In genomic region chr3:45577035-45577434, GRCm38 (mm10) we compare ENCODE assay signal across 24 mouse cellular contexts.
"Had no signal": no experiment of that assay in that cellular context is flagged by ENCODE, and none has a peak within 500 bp of the region (broad histone marks: within the 10 kb centered on the region; RNA-seq: fewer than 3 reads in every experiment).

No protein-coding gene starts in this region.

- H3K36me3 ChIP-seq: intestine, embryonic 15.5 days; kidney, embryonic 15.5 days; limb, embryonic 12.5 days; limb, embryonic 15.5 days; neural tube, embryonic 12.5 days; neural tube, embryonic 15.5 days had no signal

- H3K4me2 ChIP-seq: intestine, embryonic 15.5 days; kidney, embryonic 15.5 days; limb, embryonic 12.5 days; limb, embryonic 15.5 days; liver, embryonic 11.5 days; midbrain, embryonic 11.5 days; neural tube, embryonic 12.5 days; neural tube, embryonic 15.5 days had no signal

- ATAC-seq: intestine, embryonic 15.5 days; liver, postnatal 0 days had no signal

- H3K9ac ChIP-seq: intestine, embryonic 15.5 days; kidney, embryonic 15.5 days; limb, embryonic 12.5 days; limb, embryonic 15.5 days; liver, embryonic 14.5 days; liver, postnatal 0 days; neural tube, embryonic 12.5 days; neural tube, embryonic 15.5 days had no signal

- H3K4me1 ChIP-seq: intestine, embryonic 15.5 days; kidney, embryonic 15.5 days; limb, embryonic 12.5 days; limb, embryonic 15.5 days; neural tube, embryonic 12.5 days; neural tube, embryonic 15.5 days had no signal

- H3K4me3 ChIP-seq: intestine, embryonic 15.5 days; kidney, embryonic 15.5 days; limb, embryonic 12.5 days; limb, embryonic 15.5 days; neural tube, embryonic 12.5 days; neural tube, embryonic 15.5 days had no signal

- H3K27ac ChIP-seq: intestine, embryonic 15.5 days; kidney, embryonic 15.5 days; limb, embryonic 12.5 days; limb, embryonic 15.5 days; liver, embryonic 14.5 days; neural tube, embryonic 12.5 days; neural tube, embryonic 15.5 days; stomach, postnatal 0 days had no signal

- DNase-seq: kidney, adult 11 months; kidney, adult 8-10 months; kidney, postnatal 10 days; kidney, postnatal 36 days; layer of hippocampus, postnatal 36 days; left cerebral cortex, postnatal 4 days; liver, postnatal 0 days; midbrain, embryonic 14.5 days; right cerebral cortex, adult 18-20 months; right cerebral cortex, postnatal 14 days; right cerebral cortex, postnatal 4 days; thymus, adult 2 months; thymus, postnatal 14 days; thymus, postnatal 4 days had no signal

- H3K9me3 ChIP-seq: intestine, embryonic 15.5 days; kidney, embryonic 15.5 days; limb, embryonic 12.5 days; limb, embryonic 15.5 days; neural tube, embryonic 12.5 days; neural tube, embryonic 15.5 days had no signal

- H3K27me3 ChIP-seq: intestine, embryonic 15.5 days; kidney, embryonic 15.5 days; limb, embryonic 12.5 days; limb, embryonic 15.5 days; neural tube, embryonic 12.5 days; neural tube, embryonic 15.5 days had no signal
